Mouse (Mus musculus) ES-E14 (cell line): ENCODE data around the gene Gstt4. TPM values are rescaled to one million over a fixed set of nuclear protein-coding genes. Genes with fewer than 3 reads are reported as not detected.

ENCODE experiments used
- DNase-seq: peaks from one replicate; pipeline ENCODE4 v3.0.0-alpha.2; 2013; ENCODE audit warnings: low read depth, low spot score
- H3K27ac ChIP-seq: 2 replicates; pipeline ENCODE4 v1.5.1; 2012; ENCODE audit warnings: low read depth, mild to moderate bottlenecking, low read length, moderate library complexity, mixed read lengths; ENCODE audit not compliant: poor library complexity, insufficient read depth, severe bottlenecking
- H3K36me3 ChIP-seq: 2 replicates; pipeline ENCODE4 v1.6.1; 2012; ENCODE audit warnings: mild to moderate bottlenecking, low read length, moderate library complexity, mixed read lengths; ENCODE audit not compliant: control insufficient read depth, poor library complexity, insufficient read depth, severe bottlenecking
- H3K4me1 ChIP-seq, 2 experiments: fragments of 150-350 bp in 1 of 2; sonication (generic) in 1 of 2; 2 replicates each; pipeline ENCODE4 v1.6.1; 2012; ENCODE audit warnings: low read length in 2 of 2, mild to moderate bottlenecking in 1 of 2, mixed read lengths in 1 of 2; ENCODE audit not compliant: control insufficient read depth in 2 of 2, insufficient read depth in 2 of 2, poor library complexity in 1 of 2
- H3K4me3 ChIP-seq, 2 experiments: fragments of 150-350 bp in 1 of 2; sonication (generic) in 1 of 2; 2 replicates each; pipeline ENCODE4 v1.5.1; 2012; ENCODE audit warnings: low read length in 2 of 2, low read depth in 1 of 2, mild to moderate bottlenecking in 1 of 2, mixed read lengths in 1 of 2; ENCODE audit not compliant: insufficient read depth in 1 of 2, poor library complexity in 1 of 2, severe bottlenecking in 1 of 2
- H3K9ac ChIP-seq: 2 replicates; pipeline ENCODE4 v1.6.1; 2012; ENCODE audit warnings: low read depth, mild to moderate bottlenecking, low read length, mixed read lengths; ENCODE audit not compliant: poor library complexity, insufficient read depth, severe bottlenecking
- H3K9me3 ChIP-seq: fragments of 150-350 bp; sonication (generic); 2 replicates; pipeline ENCODE4 v1.6.1; 2012; ENCODE audit warnings: low read depth, mild to moderate bottlenecking, low read length; ENCODE audit not compliant: control insufficient read depth, insufficient read depth
- CHD2 ChIP-seq: IDR thresholded peaks from 2 replicates; pipeline ENCODE4 v1.6.1; 2014; ENCODE audit warnings: mild to moderate bottlenecking, low read depth, low read length, inconsistent platforms
- HCFC1 ChIP-seq: IDR thresholded peaks from 2 replicates; pipeline ENCODE4 v1.6.1; 2012; ENCODE audit warnings: low read length, inconsistent platforms, borderline replicate concordance; ENCODE audit not compliant: insufficient read depth
- MAFK ChIP-seq: IDR thresholded peaks from 2 replicates; pipeline ENCODE4 v1.6.1; 2014; ENCODE audit warnings: mild to moderate bottlenecking, low read depth, low read length, inconsistent platforms; ENCODE audit not compliant: insufficient read depth
- ZC3H11A ChIP-seq: IDR thresholded peaks from 2 replicates; pipeline ENCODE4 v1.6.1; 2012; ENCODE audit warnings: low read depth, mild to moderate bottlenecking, inconsistent platforms, low read length, borderline replicate concordance
- ZNF384 ChIP-seq: IDR thresholded peaks from 2 replicates; pipeline ENCODE4 v1.6.1; 2012; ENCODE audit warnings: low read depth, low read length, inconsistent platforms
- in situ Hi-C, 2 experiments: fragments of 600-800 bp; cut with MboI; formaldehyde crosslinking; loops; one replicate each; pipeline ENCODE4 v1.15.1; 2025; ENCODE audit warnings: low sequenced_read_pairs in 2 of 2, inconsistent platforms in 1 of 2; ENCODE audit not compliant: unreplicated experiment in 2 of 2
- total RNA-seq: library from RNA; depleted of rRNA; stranded (reverse); fragments of 300-350 nt; gene quantifications from 2 replicates; pipeline ENCODE4 v1.2.3, GENCODE M21; 2012

Gstt4 gene
- total RNA-seq, 1 experiment = not detected

GRCm38 (mm10) chr10:75796731-75797516 lies 25.4 kb downstream of the Gstt4 start:
- Histone ChIP-seq H3K4me1 (peaks cover 4 to 22% of the 10 kb centered on the region in 2 experiments), H3K36me3 (no peaks in the 10 kb centered on the region), H3K27ac (no peak overlapping the region), H3K4me3 (no peak overlapping the region), H3K9ac (no peak overlapping the region), H3K9me3 (no peaks in the 10 kb centered on the region)
- in situ Hi-C loops = no loop called here
- no peak for TF ChIP-seq MAFK
- no peak for TF ChIP-seq ZNF384
- no peak for TF ChIP-seq CHD2
- no peak for TF ChIP-seq ZC3H11A
- TF ChIP-seq HCFC1 = no peak
- no peak for DNase-seq

- DNase-seq = no peak
- H3K9me3 ChIP-seq = no peaks in the 10 kb centered on the region
- in situ Hi-C loops = no loop called here
Measured at GRCm38 (mm10) chr10:75794880-75795279, 27.5 kb downstream of the Gstt4 start.

GRCm38 (mm10) chr10:75790773-75791172 lies 31.6 kb downstream of the Gstt4 start:
- no peak for DNase-seq
- no peaks in the 10 kb centered on the region for H3K9me3 ChIP-seq
- H3K27ac ChIP-seq = no peak overlapping the region
- in situ Hi-C loops = no loop called here
- no peak overlapping the region for H3K4me3 ChIP-seq
- H3K4me1 ChIP-seq = peaks cover 4 to 17% of the 10 kb centered on the region in 2 experiments
- no peaks in the 10 kb centered on the region for H3K36me3 ChIP-seq
- TF ChIP-seq CHD2 = no peak
- TF ChIP-seq MAFK = no peak
- no peak for TF ChIP-seq ZNF384
- no peak for TF ChIP-seq HCFC1
- TF ChIP-seq ZC3H11A = no peak
- H3K9ac ChIP-seq = no peak overlapping the region

More at GRCm38 (mm10) chr10:75794880-75795279, 27.5 kb downstream of the Gstt4 start:
- no peaks in the 10 kb centered on the region for H3K36me3 ChIP-seq
- no peak overlapping the region for H3K4me3 ChIP-seq
- no peak overlapping the region for H3K9ac ChIP-seq
- no peak for TF ChIP-seq CHD2
- TF ChIP-seq ZC3H11A = no peak
- no peak for TF ChIP-seq HCFC1
- no peak for TF ChIP-seq MAFK
- no peak for TF ChIP-seq ZNF384
- peaks cover 4 to 22% of the 10 kb centered on the region in 2 experiments for H3K4me1 ChIP-seq
- no peak overlapping the region for H3K27ac ChIP-seq

- Histone ChIP-seq H3K36me3 (no peaks in the 10 kb centered on the region), H3K9me3 (no peaks in the 10 kb centered on the region), H3K27ac (no peak overlapping the region), H3K4me1 (peaks cover 1 to 13% of the 10 kb centered on the region in 2 experiments; a peak in 2 of 4 replicates), H3K4me3 (no peak overlapping the region), H3K9ac (no peak overlapping the region)
- in situ Hi-C loops = no loop called here
- DNase-seq = no peak
- TF ChIP-seq HCFC1 (no peak), ZNF384 (no peak), ZC3H11A (no peak)
Measured at GRCm38 (mm10) chr10:75789841-75790240, 32.5 kb downstream of the Gstt4 start.

- no peak overlapping the region for H3K9ac ChIP-seq
- no peaks in the 10 kb centered on the region for H3K9me3 ChIP-seq
- H3K4me3 ChIP-seq = no peak overlapping the region
- DNase-seq = no peak
- TF ChIP-seq HCFC1 (no peak), ZNF384 (no peak), ZC3H11A (no peak), CHD2 (no peak), MAFK (no peak)
- in situ Hi-C loops = no loop called here
- no peak overlapping the region for H3K27ac ChIP-seq
- peaks cover 0 to 7% of the 10 kb centered on the region in 2 experiments; a peak in 1 of 4 replicates for H3K4me1 ChIP-seq
- no peaks in the 10 kb centered on the region for H3K36me3 ChIP-seq
Measured at GRCm38 (mm10) chr10:75789081-75789735, 33.1 kb downstream of the Gstt4 start.
